Mouse (Mus musculus): ENCODE measurements around the gene Smim1.

The Smim1 gene

DNA sequence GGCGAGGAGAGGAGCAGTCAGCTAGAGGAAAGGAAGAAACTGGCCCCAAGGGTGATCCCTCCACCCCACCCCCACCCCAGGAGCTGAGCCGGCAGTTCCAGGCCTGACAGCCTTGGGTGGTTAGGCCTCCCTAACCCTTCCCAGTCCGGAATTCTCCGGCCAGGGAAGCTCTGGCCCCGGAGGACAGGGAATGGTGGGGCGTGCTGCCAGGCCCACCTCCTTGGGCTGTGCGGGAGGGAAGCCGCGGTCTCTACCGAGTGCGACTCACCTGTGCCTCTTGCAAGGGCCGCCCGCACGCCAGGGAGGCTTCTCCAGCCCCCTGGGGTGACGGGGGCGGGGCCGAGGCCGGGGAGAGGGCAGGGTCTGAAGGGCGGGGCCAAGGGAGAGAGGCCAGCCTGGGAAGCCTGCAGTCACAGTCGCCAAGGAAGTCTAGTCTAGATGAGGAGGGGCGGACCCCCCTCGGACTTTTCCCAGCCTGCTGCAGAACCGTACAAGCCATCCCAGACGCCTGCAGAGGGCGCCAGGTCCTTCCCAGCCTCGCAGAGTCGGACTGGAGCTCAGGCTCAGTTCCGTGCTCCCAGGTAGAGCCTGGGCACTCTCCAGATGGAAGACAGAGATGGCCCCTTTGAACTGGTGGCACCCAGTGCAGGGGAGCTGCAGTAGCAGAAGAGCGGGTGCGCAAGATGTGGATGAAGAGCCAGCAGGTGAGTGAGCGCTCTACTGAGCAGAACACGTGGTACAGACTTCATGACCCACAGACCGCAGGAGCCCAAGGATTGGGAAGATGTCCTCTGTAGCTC is at the start of gene Smim1:
Gene Smim1, minus strand, starts transcription at position 590 of the 800 bp plus-strand sequence.
- DNase-seq (ENCODE audit: low spot score in 2 of 2) = peak in 1 of 2 experiments; percentile 62

DNA sequence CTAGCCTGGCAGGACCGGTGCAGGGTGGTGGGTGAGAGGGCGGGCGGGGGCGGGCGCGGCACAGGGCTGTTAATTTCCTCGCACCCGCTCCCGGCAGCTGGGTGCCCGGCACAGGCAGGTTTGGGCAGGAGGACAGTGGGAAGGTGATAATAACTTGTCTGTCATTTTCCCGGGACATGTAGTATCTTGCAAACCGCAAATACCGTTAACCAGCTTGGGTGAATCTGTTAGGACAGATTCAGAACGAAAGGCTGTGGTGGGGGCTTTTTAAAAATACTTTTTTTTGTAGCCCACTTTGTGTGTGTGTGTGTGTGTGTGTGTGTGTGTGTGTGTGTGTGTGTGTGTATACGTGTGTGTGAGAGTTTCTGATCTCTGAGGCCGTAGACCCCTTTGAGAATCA is 45.9 kb upstream of the Smim1 start:
- no peak for DNase-seq (ENCODE audit: low spot score in 2 of 2)

DNA sequence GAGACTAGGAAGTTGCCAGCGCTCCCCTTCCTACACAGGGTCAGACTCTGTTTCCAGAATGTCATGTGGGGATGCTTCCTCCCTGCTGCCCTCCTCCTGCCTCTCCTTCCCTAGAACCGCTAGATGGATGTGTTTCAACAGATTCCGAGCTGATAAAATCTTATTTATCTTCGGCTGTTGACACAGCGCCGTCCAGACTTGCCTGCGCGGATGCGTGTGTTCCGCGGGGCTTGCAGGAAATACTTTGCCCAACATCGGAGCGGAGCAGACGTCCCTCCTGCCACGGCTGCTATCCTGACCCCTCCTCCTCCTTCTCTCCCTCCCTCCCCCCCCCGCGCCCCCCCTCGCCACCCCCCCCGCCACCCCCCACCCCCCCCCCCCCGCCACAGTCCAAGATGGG is 45.5 kb upstream of the Smim1 start:
- no peak for DNase-seq (ENCODE audit: low spot score in 2 of 2)

DNA sequence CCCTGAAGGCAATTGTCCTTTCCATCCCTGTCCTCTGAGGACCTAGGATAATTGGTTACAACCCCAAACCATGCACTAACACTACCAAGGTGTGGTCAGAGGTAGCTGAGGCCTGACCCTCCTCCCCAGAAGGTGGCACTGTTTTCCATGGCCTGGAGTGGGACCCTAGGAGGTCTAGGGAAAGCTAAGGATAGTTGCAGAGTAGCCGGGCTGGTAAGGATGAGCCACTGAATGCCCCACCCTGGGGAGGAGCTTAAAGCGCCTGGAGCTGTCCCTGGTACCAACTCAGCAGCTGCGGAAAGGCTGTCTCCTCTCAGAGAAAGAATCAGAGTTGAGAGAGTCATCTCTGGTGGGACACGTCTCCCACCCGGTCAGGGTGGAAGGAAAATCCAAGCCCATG is 44.9 kb upstream of the Smim1 start:
- no peak for DNase-seq (ENCODE audit: low spot score in 2 of 2)

DNA sequence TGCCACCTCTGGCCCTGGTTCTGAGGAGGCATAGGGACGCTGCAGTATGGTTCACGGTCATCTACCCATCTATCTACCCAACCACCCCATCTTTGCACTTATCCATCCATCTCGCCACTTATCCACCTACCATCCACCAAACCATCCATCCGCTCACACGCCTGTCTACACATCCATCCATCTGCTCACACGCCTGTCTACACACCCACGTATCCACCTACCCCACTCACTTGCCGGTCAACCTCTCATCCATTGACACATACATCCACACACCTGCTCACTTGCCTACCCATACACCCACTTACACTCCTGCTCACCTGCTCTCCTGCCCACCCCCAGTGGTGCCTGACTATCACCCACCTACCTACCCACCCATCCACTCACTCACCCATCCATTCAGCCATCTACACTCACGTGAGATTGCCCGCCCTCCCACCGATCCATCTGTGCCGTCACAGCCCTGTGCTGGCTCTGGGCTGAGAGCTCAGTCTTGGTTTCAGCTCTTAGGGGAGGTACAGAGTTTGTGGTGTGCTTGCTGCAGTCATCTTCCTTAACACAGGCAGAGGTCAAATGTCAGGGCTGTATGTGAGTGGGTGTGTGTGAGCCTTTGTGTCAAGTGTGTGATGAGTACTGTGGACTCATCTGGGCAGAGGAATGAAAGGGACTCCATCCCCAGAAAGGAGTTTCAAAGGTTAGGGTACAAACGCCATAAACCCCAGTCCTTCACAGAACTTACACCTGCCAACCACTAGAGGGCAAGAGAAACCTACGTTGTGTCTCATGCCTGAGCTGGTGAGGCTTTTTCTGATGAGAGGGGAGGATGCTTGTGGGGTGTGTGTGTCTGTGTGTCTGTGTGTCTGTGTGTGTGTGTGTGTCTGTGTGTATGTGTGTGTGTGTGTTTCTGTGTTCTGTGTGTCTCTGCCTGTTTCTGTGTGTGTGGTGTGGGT is 39.1 kb upstream of the Smim1 start:
- DNase-seq (ENCODE audit: low spot score in 2 of 2) = no peak

DNA sequence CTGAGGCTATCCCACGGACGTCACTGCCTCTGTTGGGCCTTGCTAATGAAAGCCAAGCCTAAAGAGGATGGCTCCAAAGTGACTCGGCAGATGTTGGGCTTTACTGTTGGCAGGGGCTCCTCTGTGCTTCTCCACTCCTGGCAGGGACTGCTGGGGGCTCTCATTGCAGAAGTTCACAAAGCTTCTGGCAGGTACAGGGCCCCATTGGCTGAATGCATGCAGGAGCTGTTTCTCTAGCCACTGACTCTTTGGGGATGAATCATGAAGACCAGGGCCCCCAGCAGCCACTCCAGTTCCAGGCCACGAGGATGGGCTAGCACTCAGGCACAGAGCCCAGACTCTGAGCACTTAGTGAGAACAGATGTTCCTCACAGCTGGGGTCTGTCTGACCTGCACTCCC is 31.7 kb upstream of the Smim1 start:
- DNase-seq (ENCODE audit: low spot score in 2 of 2) = no peak

DNA sequence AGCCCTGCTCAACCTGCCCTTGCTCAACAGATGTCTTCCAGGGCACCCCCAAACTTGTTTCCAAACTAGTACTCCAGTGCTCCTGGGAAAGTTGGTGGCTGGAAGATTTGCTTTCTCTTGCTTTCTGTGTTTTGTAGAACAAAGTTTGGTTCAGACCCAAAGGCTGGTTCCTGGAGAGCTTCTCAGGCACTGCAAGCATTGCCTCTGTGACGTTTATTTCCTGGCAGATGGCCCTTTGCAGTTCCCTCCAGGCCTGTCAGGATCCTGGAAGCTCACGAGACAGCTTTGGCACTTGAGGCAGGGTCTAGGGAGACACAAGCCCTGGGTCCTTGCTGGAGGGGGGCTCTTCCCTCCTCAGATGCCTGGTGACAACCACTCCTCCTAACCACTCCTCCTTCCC is 30.6 kb upstream of the Smim1 start:
- DNase-seq (ENCODE audit: low spot score in 2 of 2) = no peak

DNA sequence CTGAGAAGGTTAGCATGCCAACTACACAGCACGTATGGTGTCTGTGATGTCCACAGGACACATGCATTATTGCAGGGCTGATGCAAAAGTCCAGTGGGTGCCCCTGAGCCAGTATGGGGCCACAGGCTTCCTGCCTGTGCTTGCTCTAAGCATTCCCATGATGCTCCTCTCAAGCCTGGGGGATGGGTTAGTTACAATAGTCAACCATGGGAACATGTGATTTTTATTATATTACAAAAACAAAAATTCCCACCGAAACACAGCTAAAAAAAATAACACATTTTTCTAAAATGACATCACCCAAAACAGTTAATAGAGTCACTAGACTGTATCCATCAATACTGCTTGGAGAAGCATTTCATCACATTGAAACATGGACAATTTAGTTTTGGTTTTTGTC is 30.0 kb upstream of the Smim1 start:
- DNase-seq (ENCODE audit: low spot score in 2 of 2) = no peak

DNA sequence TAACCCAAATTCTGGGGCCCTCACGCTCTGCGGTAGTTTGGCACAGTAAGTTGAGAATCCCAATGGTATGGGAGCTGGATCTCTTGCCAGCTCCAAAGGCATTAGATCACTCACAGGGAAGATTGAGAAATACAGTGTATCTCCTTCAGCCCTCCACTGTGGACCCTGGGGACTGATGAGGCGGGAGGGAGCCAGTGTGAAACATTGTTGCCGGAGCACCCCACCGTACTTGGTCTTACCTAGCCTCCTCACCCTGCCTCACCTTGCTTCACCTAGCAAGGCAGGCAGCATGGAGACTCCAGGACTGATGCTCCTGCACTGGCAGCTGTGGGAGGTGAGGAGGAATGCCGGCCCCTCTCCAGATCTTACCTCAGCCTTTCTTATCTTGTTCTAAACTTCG is 29.5 kb upstream of the Smim1 start:
- DNase-seq (ENCODE audit: low spot score in 2 of 2) = no peak

DNA sequence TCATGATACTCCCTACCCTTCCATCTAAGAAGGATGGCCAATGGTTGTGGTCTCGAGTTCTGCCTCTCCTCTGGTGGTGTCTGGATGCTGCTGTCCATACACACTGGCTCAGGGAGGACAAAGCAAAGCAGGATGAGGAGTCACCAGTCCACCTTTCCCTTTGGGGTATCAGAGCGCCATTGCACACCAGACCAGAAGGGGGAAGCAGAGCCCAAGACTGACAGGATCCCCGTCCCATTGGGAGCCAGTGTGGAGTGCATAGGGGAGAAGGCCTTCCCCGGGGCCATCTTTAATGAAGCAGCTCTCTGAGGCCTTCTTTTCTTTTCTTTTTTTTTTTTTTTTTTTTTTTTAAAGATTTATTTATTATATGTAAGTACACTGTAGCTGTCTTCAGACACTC is 27.0 kb upstream of the Smim1 start:
- no peak for DNase-seq (ENCODE audit: low spot score in 2 of 2)

DNA sequence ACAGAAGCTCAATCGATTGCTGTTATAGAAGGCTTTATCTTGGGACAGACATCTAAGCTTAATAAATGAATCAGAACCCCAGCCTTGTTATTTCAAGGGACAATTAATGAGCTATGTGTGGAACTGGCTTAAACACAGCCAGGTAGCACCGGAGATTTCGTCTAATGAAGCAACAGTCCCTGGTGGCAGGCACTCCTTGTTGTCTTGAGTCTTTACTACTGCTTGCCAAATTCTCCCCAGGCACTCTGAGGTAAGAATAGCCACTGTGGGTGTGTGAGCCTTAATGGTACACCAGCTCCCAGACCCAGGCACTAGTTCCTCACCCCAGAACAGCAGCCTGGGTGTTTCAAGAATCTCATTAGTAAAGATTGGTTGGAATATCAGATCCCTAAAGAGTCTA is 25.4 kb upstream of the Smim1 start:
- no peak for DNase-seq (ENCODE audit: low spot score in 2 of 2)

DNA sequence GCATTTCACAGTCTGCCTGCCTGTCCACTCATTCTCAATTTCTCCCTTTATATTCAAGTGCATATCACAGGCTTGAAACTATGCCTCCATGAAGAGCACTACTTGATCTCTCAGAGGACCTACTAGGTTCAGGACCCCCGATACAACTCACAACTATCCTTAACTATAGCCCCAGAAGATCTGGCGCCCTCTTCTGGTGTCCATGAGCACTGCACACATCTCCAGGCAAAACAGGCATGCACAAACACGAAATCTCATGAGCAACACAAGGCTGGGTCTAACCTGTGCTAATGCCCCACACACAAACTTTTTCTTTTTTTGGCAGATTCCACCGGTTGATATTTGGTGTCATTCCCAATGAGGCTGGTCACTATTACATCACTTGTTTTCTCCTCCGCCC is 19.8 kb upstream of the Smim1 start:
- DNase-seq (ENCODE audit: low spot score in 2 of 2) = no peak

DNA sequence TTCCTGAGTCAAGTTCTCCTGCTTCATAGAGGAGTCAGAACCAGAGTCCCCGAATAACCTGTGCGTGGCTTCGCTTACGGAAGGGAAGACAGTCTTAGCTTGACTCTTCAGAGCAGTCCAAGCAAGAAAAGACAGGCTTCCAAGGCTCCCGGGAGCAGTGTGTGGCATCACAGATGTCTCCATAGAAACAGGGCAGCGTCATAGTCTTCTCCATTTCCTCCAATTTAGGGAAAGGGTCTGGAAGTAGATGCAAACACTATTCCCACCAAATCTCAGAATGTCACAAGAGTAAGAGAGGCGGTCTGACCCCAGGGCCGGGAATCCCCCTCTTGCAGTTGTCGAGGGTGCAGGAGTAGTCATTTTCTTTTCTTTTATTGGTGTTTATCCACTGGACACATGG is 16.5 kb upstream of the Smim1 start, which contains the start of gene Ccdc27:
Gene Ccdc27, minus strand, starts transcription at position 101 of the 400 bp plus-strand sequence.
- no peak for DNase-seq (ENCODE audit: low spot score in 2 of 2)

DNA sequence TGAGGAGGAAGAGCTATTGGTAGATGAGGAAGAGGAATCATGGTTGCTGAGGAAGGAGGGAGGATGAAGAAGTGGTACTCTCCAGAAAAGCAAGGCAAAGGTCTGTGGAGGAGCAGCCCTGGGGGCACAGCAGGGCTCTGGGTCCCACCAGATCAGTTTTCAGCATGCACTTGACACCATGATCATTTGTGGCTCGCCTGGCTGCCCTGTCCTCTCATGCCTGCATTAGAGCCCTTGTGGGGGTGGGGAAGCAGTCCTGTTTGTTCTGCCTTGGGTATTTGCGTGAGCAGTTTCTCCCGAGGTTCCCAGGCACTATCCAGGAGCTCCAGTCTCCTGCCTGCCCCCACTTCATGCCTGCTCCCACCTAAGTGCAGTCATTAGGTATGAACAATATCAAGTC is 11.1 kb upstream of the Smim1 start:
- DNase-seq (ENCODE audit: low spot score in 2 of 2) = no peak

DNA sequence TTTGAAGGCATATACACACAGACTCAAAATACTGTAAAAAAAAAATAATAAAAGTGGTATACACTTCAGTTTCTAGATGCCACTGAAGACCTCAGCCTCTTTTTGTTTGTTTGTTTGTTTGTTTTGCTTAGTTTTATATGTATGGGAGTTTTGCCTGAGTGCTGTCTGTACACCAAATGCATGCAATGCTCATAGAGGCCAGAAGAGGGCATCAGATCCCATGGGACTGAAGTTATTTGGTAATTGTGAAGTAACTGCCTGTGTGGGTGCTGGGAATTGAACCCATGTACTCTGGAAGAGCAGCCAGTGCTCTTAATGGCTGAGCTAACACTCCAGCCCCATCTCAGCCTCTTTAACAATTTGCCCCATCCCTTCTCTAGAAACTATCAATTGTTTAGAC is 2.6 kb upstream of the Smim1 start:
- DNase-seq (ENCODE audit: low spot score in 2 of 2) = no peak

DNA sequence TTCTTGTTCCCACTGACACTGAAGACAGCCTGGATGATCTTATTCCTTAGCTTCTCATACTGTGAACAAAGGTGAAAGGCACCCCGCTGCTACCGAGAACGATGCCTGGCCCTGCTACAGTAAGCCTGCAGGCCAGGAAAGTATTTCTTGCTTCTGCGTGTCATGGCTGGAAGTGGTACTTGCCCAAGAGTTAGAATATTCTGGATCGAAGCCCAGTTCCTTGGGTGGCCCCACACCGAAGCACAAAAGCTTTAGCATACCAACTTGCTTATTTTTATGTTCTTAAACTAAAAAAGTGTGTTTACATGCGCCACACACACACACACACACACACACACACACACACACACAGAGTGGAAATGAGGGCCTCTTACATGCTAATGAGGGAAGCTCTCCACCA is 2.0 kb upstream of the Smim1 start:
- no peak for DNase-seq (ENCODE audit: low spot score in 2 of 2)

DNA sequence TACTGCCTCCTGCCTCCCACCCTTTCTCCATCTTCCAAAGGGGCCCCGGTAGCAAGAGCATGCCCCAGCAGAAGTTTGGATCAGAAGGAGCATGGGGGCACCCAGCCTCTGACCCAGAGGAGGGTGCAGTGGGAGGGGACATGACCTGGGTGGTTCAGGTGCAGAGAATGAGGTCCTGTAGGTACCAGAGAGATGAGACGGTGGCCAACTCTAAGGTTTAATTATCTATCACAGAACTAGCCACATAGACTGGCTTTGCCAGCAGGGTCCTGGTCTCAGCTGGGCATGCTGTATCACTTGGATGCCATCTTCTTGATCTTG is 371 bp upstream of the Smim1 start:
- no peak for DNase-seq (ENCODE audit: low spot score in 2 of 2)

DNA sequence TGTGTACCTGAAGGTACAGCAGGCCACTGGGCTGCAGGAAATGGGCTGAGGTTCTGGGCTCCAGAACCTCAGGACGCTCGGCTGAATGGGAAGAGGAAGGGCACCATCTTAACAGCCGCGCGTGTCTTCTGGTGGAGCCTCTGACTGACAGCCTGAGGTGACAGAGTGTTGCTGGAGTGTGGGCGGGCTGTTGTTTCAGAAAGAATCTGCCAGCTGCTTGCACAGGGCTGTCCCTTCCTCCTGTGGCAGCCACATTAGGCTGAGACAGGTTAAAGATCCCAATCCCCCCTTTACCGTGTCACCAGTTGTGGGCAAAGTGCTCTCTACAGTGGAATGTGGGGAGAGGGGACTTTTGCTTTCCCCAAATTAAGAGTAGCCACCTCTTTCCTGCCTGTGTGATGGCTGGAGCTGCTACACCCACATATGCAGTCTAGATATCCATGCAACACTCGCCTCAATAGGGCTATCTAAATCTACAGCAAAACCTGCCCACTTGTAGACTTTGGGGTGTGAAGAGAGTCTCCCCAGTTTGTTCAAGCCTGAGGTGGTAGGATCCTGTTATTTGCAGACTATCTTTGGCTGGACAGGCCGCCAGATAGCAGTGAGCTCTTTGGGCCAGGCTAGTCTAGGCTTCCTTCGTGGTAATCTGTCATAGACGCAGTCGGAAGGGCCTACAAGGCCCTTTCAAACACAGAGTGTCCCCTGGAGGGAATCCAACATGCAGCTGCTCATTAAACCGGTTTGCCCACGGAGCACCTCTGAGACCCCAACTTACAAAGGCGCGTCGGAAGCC is 1.1 kb downstream of the Smim1 start:
- no peak for DNase-seq (ENCODE audit: low spot score in 2 of 2)

DNA sequence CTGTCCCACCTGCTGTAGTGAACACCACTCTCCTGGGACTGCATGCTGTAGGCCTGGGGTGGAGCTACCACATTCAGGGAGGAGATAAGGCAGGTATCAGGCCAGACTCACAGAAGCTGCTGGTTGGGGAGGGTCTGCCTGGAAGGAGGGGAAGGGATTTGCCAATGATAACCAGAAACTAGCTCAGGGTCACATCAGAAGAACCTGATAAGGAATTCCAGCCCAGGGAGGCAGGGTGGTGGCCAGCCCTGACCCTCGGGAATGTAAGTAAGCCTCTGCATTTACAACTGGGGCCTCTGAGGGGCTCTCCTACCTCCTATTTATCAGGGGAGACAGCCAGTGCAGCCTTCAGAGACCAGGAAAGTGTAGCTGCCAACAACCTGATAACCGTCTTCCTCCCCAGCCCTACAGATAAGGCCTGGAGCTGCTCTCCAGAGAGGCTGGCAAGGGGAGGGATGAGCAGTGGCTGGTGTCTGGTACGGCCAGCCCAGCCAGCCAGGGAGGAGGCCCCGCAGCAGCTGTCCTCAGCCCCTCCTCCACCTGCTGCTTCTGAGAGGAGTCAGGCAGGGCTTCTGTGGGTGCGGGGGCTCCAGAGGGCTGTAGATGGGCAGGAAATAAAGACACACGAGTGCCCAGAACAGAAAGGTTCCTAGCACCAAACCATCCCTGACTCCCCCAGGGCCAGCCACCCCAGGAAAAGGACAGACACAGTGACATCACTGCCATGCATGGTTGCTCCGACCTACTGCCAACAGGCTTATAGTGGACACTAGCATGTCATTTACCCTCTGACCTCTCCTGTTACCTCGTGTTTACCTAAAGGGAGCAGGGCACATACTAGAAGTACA is 2.1 kb downstream of the Smim1 start:
- no peak for DNase-seq (ENCODE audit: low spot score in 2 of 2)

DNA sequence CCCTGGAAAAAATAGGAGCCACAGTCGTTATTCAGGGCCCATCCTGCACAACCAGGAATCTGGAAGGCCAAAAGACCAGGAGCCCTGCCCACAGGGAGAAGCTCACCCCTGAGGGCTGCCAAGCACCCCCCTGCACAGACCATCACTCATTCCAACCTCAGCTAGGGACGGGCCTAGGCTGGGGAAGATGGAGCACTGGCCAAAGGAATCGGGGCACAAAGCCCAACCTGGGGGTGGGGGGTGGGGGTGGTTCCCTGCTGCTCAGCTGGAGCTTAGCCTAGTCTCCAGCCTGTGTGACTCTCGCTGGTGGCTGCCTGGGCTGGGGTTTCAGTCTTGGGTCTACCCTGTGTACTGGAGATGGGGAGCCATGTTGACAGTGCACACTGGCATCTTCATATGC is 3.2 kb downstream of the Smim1 start:
- no peak for DNase-seq (ENCODE audit: low spot score in 2 of 2)

DNA sequence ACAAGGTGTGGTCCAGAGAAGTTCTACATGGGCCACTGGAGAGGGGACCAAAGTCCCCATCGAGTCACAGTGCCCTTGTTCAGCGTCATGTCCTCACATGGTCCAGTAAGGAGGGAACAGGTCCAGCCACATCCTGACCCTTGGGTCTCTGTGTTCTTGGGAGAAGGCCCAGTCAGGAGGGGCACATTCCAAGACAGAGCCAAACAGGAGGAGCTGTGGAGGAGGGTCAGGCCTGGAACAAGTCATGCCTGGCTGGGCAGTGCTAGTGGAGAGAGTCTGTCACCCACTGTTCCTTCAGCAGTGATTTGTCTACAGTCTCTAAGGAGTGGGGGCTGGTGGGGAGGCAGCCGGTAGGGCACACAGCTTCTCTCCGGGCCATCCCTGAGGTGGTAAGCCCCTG is 3.6 kb downstream of the Smim1 start:
- DNase-seq (ENCODE audit: low spot score in 2 of 2) = no peak

Data from frontal cortex, postnatal 10 days (tissue).